Comparison of ENCODE assay signal across 8 mouse cellular contexts in genomic region chr8:123348237-123348843, GRCm38 (mm10). TPM values are rescaled to one million over a fixed set of nuclear protein-coding genes. Genes with fewer than 3 reads are reported as not detected.
DNase-seq lines count a peak whose midpoint lies in the region; ATAC-seq and TF ChIP-seq lines count a peak whose summit lies in the region.

No protein-coding gene starts in this region.

- no peak for TF ChIP-seq POLR2A in lung, adult 2 months (IDR thresholded peaks at IDR 0.05; ENCODE audit: borderline replicate concordance, extremely low read depth, low read depth, low read length)
- no peak for TF ChIP-seq POLR2A in limb, embryonic 14.5 days (IDR thresholded peaks at IDR 0.05; ENCODE audit: borderline replicate concordance, extremely low read depth, insufficient read depth, insufficient read length)
- TF ChIP-seq POLR2A in testis, adult 2 months (IDR thresholded peaks at IDR 0.05; ENCODE audit: control insufficient read depth, low read depth, low read length): no peak

- H3K27me3 ChIP-seq in lung, embryonic 14.5 days (ENCODE audit: insufficient read depth, low read length): peaks cover 3% of the 10 kb centered on the region; the same call in 1 of the 2 replicates
- H3K27me3 ChIP-seq in embryonic facial prominence, embryonic 12.5 days: no peaks in the 10 kb centered on the region
- H3K27me3 ChIP-seq in hindbrain, embryonic 12.5 days: no peaks in the 10 kb centered on the region
- H3K27me3 ChIP-seq in limb, embryonic 14.5 days (ENCODE audit: control insufficient read depth, insufficient read depth, low read length): no peaks in the 10 kb centered on the region
- no peaks in the 10 kb centered on the region for H3K27me3 ChIP-seq in testis, adult 2 months (ENCODE audit: control insufficient read depth, insufficient read depth, low read length)

- H3K4me3 ChIP-seq in lung, embryonic 14.5 days (ENCODE audit: low read depth, low read length): no peak overlapping the region
- no peak overlapping the region for H3K4me3 ChIP-seq in lung, adult 2 months (replicated peaks; ENCODE audit: extremely low read depth, low read depth, low read length)
- H3K4me3 ChIP-seq in embryonic facial prominence, embryonic 12.5 days: no peak overlapping the region
- H3K4me3 ChIP-seq in hindbrain, embryonic 12.5 days: no peak overlapping the region
- H3K4me3 ChIP-seq in limb, embryonic 14.5 days (replicated peaks; ENCODE audit: low read length): no peak overlapping the region
- H3K4me3 ChIP-seq in testis, adult 2 months (ENCODE audit: control insufficient read depth, low read depth, low read length): no peak overlapping the region

- H3K36me3 ChIP-seq in lung, embryonic 14.5 days (ENCODE audit: insufficient read depth): no peaks in the 10 kb centered on the region
- no peaks in the 10 kb centered on the region for H3K36me3 ChIP-seq in embryonic facial prominence, embryonic 12.5 days
- H3K36me3 ChIP-seq in hindbrain, embryonic 12.5 days: 0 out of 2 replicates have a peak, but pooled peaks cover 9% of the 10 kb centered on the region
- no peaks in the 10 kb centered on the region for H3K36me3 ChIP-seq in limb, embryonic 14.5 days (ENCODE audit: control insufficient read depth, insufficient read depth, low read length)
- 0 out of 2 replicates have a peak, but pooled peaks cover 2% of the 10 kb centered on the region for H3K36me3 ChIP-seq in testis, adult 2 months (ENCODE audit: control insufficient read depth, insufficient read depth, low read length)

- H3K4me1 ChIP-seq in lung, embryonic 14.5 days (ENCODE audit: insufficient read depth): peaks cover 17% of the 10 kb centered on the region
- H3K4me1 ChIP-seq in lung, adult 2 months (ENCODE audit: control insufficient read depth, insufficient read depth, low read length): no peaks in the 10 kb centered on the region
- peaks cover 23% of the 10 kb centered on the region for H3K4me1 ChIP-seq in embryonic facial prominence, embryonic 12.5 days
- peaks cover 26% of the 10 kb centered on the region for H3K4me1 ChIP-seq in hindbrain, embryonic 12.5 days
- H3K4me1 ChIP-seq in limb, embryonic 14.5 days (ENCODE audit: control insufficient read depth, insufficient read depth, low read length): peaks cover 4% of the 10 kb centered on the region; the same call in 1 of the 2 replicates
- no peaks in the 10 kb centered on the region; the same call in 1 of the 2 replicates for H3K4me1 ChIP-seq in testis, adult 2 months (ENCODE audit: control insufficient read depth, insufficient read depth, low read length)

- ATAC-seq in lung, embryonic 14.5 days (ENCODE audit: insufficient read depth): peak; percentile 81
- ATAC-seq in embryonic facial prominence, embryonic 12.5 days (ENCODE audit: insufficient number of reproducible peaks, insufficient read depth, low FRiP score, low TSS enrichment): 0 out of 2 replicates have a peak, but pooled peaks have one; percentile 38
- ATAC-seq in hindbrain, embryonic 12.5 days (ENCODE audit: low FRiP score): no peak
- ATAC-seq in limb, embryonic 14.5 days (ENCODE audit: low FRiP score, low read depth): peak; percentile 30; the same call in 1 of the 2 replicates
- ATAC-seq in megakaryocyte progenitor cell, adult 5-6 weeks (replicated peaks; ENCODE audit: poor library complexity): no peak

- no peak overlapping the region for H3K9ac ChIP-seq in lung, embryonic 14.5 days
- no peak overlapping the region for H3K9ac ChIP-seq in embryonic facial prominence, embryonic 12.5 days
- H3K9ac ChIP-seq in hindbrain, embryonic 12.5 days: no peak overlapping the region
- no peak overlapping the region for H3K9ac ChIP-seq in limb, embryonic 14.5 days (ENCODE audit: low read depth, low read length, severe bottlenecking)

- 22% methylated on average over 9 of the region's 9 CpGs for WGBS in lung, embryonic 14.5 days
- 35% methylated on average over 9 of the region's 9 CpGs for WGBS in lung, adult 2 months
- 18% methylated on average over 9 of the region's 9 CpGs for WGBS in embryonic facial prominence, embryonic 12.5 days
- WGBS in hindbrain, embryonic 12.5 days: 61% methylated on average over 9 of the region's 9 CpGs
- 24% methylated on average over 9 of the region's 9 CpGs for WGBS in limb, embryonic 14.5 days

- 0 out of 2 replicates have a peak overlapping the region, but pooled peaks have one; percentile 32 for H3K4me2 ChIP-seq in lung, embryonic 14.5 days
- H3K4me2 ChIP-seq in embryonic facial prominence, embryonic 12.5 days (replicated peaks): no peak overlapping the region
- no peak overlapping the region for H3K4me2 ChIP-seq in hindbrain, embryonic 12.5 days (replicated peaks)
- no peak overlapping the region for H3K4me2 ChIP-seq in limb, embryonic 14.5 days (replicated peaks; ENCODE audit: low read depth, low read length, severe bottlenecking)

- DNase-seq in lung, embryonic 14.5 days: peak; percentile 98
- no peak for DNase-seq in lung, adult 2 months
- peak; percentile 68 for DNase-seq in limb, embryonic 14.5 days (ENCODE audit: low spot score)
- no peak for DNase-seq in left cerebral cortex, adult 11 months (ENCODE audit: low spot score)

- peak overlapping the region; percentile 77; the same call in 1 of the 2 replicates for H3K27ac ChIP-seq in lung, embryonic 14.5 days (ENCODE audit: low read depth)
- H3K27ac ChIP-seq in embryonic facial prominence, embryonic 12.5 days: peak overlapping the region; percentile 78
- H3K27ac ChIP-seq in hindbrain, embryonic 12.5 days: 0 out of 2 replicates have a peak overlapping the region, but pooled peaks have one; percentile 23
- H3K27ac ChIP-seq in limb, embryonic 14.5 days (replicated peaks; ENCODE audit: low read depth, low read length): no peak overlapping the region
- peak overlapping the region; percentile 59 for H3K27ac ChIP-seq in testis, adult 2 months (ENCODE audit: control insufficient read depth, insufficient read depth, low read depth, low read length)

- TF ChIP-seq CTCF in lung, embryonic 14.5 days (IDR thresholded peaks at IDR 0.05; ENCODE audit: low read depth): no peak
- TF ChIP-seq CTCF in lung, adult 2 months (IDR thresholded peaks at IDR 0.05; ENCODE audit: insufficient read depth, low read length): no peak
- no peak for TF ChIP-seq CTCF in testis, adult 2 months (IDR thresholded peaks at IDR 0.05; ENCODE audit: control insufficient read depth, insufficient read depth, insufficient replicate concordance, low read depth, low read length)

- no peaks in the 10 kb centered on the region for H3K9me3 ChIP-seq in lung, embryonic 14.5 days (ENCODE audit: low read depth, low read length)
- no peaks in the 10 kb centered on the region for H3K9me3 ChIP-seq in embryonic facial prominence, embryonic 12.5 days
- H3K9me3 ChIP-seq in hindbrain, embryonic 12.5 days (replicated peaks): no peaks in the 10 kb centered on the region
- H3K9me3 ChIP-seq in limb, embryonic 14.5 days (ENCODE audit: control insufficient read depth, low read length): no peaks in the 10 kb centered on the region

RNA-seq across cellular contexts. Expression of gene Spire2, which starts 15.8 kb away (rescaled TPM):
- 1.7 TPM in 2 replicates for polyA plus RNA-seq in lung, embryonic 14.5 days (2014; fragmentation: Nextera tagmentation; extraction: Ambion mirVana)
- 5.2 TPM in 2 replicates for polyA plus RNA-seq in lung, adult 2 months (2012; rRNA removed)
- 5.1 and 6.3 TPM in 2 replicates for polyA plus RNA-seq in embryonic facial prominence, embryonic 12.5 days (2016; fragmentation: Nextera tagmentation; extraction: Ambion mirVana)
- 28.9 and 32.2 TPM in 2 replicates for polyA plus RNA-seq in hindbrain, embryonic 12.5 days (2016; fragmentation: Nextera tagmentation; extraction: Ambion mirVana)
- 1.2 TPM in 2 replicates for polyA plus RNA-seq in limb, embryonic 14.5 days (2012; rRNA removed)
- 0.67 and 1.2 TPM in 2 replicates for polyA plus RNA-seq in limb, embryonic 14.5 days (2014; fragmentation: Nextera tagmentation; extraction: Ambion mirVana)
- polyA plus RNA-seq in testis, adult 2 months (2012; rRNA removed): 26.0 and 27.4 TPM in 2 replicates
- total RNA-seq in megakaryocyte progenitor cell, adult 5-6 weeks (2015): 0.07 TPM in 1 of 2 replicates, not detected in the other
- 1.3 TPM in 1 of 2 replicates, not detected in the other for total RNA-seq in megakaryocyte progenitor cell, adult 5-6 weeks (2017)

RNA-seq across cellular contexts. Expression of gene Tcf25, which starts 25.2 kb away (rescaled TPM):
- polyA plus RNA-seq in lung, embryonic 14.5 days (2014; fragmentation: Nextera tagmentation; extraction: Ambion mirVana): 144 and 146 TPM in 2 replicates
- polyA plus RNA-seq in lung, adult 2 months (2012; rRNA removed): 150 and 188 TPM in 2 replicates
- 172 and 186 TPM in 2 replicates for polyA plus RNA-seq in embryonic facial prominence, embryonic 12.5 days (2016; fragmentation: Nextera tagmentation; extraction: Ambion mirVana)
- polyA plus RNA-seq in hindbrain, embryonic 12.5 days (2016; fragmentation: Nextera tagmentation; extraction: Ambion mirVana): 212 and 231 TPM in 2 replicates
- 193 and 207 TPM in 2 replicates for polyA plus RNA-seq in limb, embryonic 14.5 days (2012; rRNA removed)
- 153 and 155 TPM in 2 replicates for polyA plus RNA-seq in limb, embryonic 14.5 days (2014; fragmentation: Nextera tagmentation; extraction: Ambion mirVana)
- polyA plus RNA-seq in testis, adult 2 months (2012; rRNA removed): 39.4 and 41.8 TPM in 2 replicates
- total RNA-seq in megakaryocyte progenitor cell, adult 5-6 weeks (2015): 73.1 and 90.2 TPM in 2 replicates
- total RNA-seq in megakaryocyte progenitor cell, adult 5-6 weeks (2017): 89.8 and 94.1 TPM in 2 replicates

RNA-seq across cellular contexts. Expression of gene Fanca, which starts 30.0 kb away (rescaled TPM):
- 40.0 and 41.6 TPM in 2 replicates for polyA plus RNA-seq in lung, embryonic 14.5 days (2014; fragmentation: Nextera tagmentation; extraction: Ambion mirVana)
- 17.8 and 21.8 TPM in 2 replicates for polyA plus RNA-seq in lung, adult 2 months (2012; rRNA removed)
- 31.9 and 34.0 TPM in 2 replicates for polyA plus RNA-seq in embryonic facial prominence, embryonic 12.5 days (2016; fragmentation: Nextera tagmentation; extraction: Ambion mirVana)
- 20.9 and 21.0 TPM in 2 replicates for polyA plus RNA-seq in hindbrain, embryonic 12.5 days (2016; fragmentation: Nextera tagmentation; extraction: Ambion mirVana)
- 54.7 and 65.7 TPM in 2 replicates for polyA plus RNA-seq in limb, embryonic 14.5 days (2012; rRNA removed)
- polyA plus RNA-seq in limb, embryonic 14.5 days (2014; fragmentation: Nextera tagmentation; extraction: Ambion mirVana): 23.9 and 24.2 TPM in 2 replicates
- 37.3 and 48.1 TPM in 2 replicates for polyA plus RNA-seq in testis, adult 2 months (2012; rRNA removed)
- 38.1 and 41.3 TPM in 2 replicates for total RNA-seq in megakaryocyte progenitor cell, adult 5-6 weeks (2015)
- 32.1 and 34.5 TPM in 2 replicates for total RNA-seq in megakaryocyte progenitor cell, adult 5-6 weeks (2017)

RNA-seq across cellular contexts. Expression of gene Mc1r, which starts 58.6 kb away (rescaled TPM):
- polyA plus RNA-seq in lung, embryonic 14.5 days (2014; fragmentation: Nextera tagmentation; extraction: Ambion mirVana): not detected in 2 replicates
- not detected in 2 replicates for polyA plus RNA-seq in lung, adult 2 months (2012; rRNA removed)
- 0.15 and 0.17 TPM in 2 replicates for polyA plus RNA-seq in embryonic facial prominence, embryonic 12.5 days (2016; fragmentation: Nextera tagmentation; extraction: Ambion mirVana)
- polyA plus RNA-seq in hindbrain, embryonic 12.5 days (2016; fragmentation: Nextera tagmentation; extraction: Ambion mirVana): 0.09 and 0.20 TPM in 2 replicates
- polyA plus RNA-seq in limb, embryonic 14.5 days (2012; rRNA removed): 0.05 and 0.12 TPM in 2 replicates
- 0.06 and 0.17 TPM in 2 replicates for polyA plus RNA-seq in limb, embryonic 14.5 days (2014; fragmentation: Nextera tagmentation; extraction: Ambion mirVana)
- polyA plus RNA-seq in testis, adult 2 months (2012; rRNA removed): 0.02 and 0.15 TPM in 2 replicates
- total RNA-seq in megakaryocyte progenitor cell, adult 5-6 weeks (2015): not detected in 2 replicates
- 0.12 and 0.14 TPM in 2 replicates for total RNA-seq in megakaryocyte progenitor cell, adult 5-6 weeks (2017)

Comparison
In these comparisons a context has a peak if more than half of its experiments do, and no peak if none do; other contexts are left out.
1. DNase-seq: peak in lung, embryonic 14.5 days (single experiment) and limb, embryonic 14.5 days (single experiment); none in lung, adult 2 months (single experiment) and left cerebral cortex, adult 11 months (single experiment).
2. ATAC-seq: peak in lung, embryonic 14.5 days (single experiment), embryonic facial prominence, embryonic 12.5 days (single experiment) and limb, embryonic 14.5 days (single experiment); none in hindbrain, embryonic 12.5 days (single experiment) and megakaryocyte progenitor cell, adult 5-6 weeks (single experiment).